Mouse (Mus musculus) CH12.LX (cell line): ENCODE measurements around the gene Zfp385c.

Experiments used
- CHD2 ChIP-seq: IDR thresholded peaks from 2 replicates; pipeline ENCODE4 v1.6.1; 2011; ENCODE audit warnings: low read length, improper control_type of control experiment
- CTCF ChIP-seq, 2 experiments: IDR thresholded peaks in 1 of 2; conservative IDR thresholded peaks in 1 of 2; 2 replicates each; pipeline ENCODE4 v1.5.1; 2011 to 2012; ENCODE audit warnings: low read depth in 2 of 2, low read length in 2 of 2, improper control_type of control experiment in 1 of 2, inconsistent platforms in 1 of 2, mild to moderate bottlenecking in 1 of 2, moderate library complexity in 1 of 2
- JUND ChIP-seq: conservative IDR thresholded peaks from 2 replicates; pipeline ENCODE4 v1.6.1; 2011; ENCODE audit warnings: low read depth, low read length, improper control_type of control experiment
- MAZ ChIP-seq: IDR thresholded peaks from 2 replicates; pipeline ENCODE4 v1.6.1; 2012; ENCODE audit warnings: low read depth, mild to moderate bottlenecking, inconsistent platforms, low read length, improper control_type of control experiment, moderate library complexity
- POLR2A ChIP-seq: IDR thresholded peaks from 2 replicates; pipeline ENCODE4 v1.6.1; 2011; ENCODE audit warnings: low read depth, mild to moderate bottlenecking, improper control_type of control experiment, low read length
- SIN3A ChIP-seq: IDR thresholded peaks from 2 replicates; pipeline ENCODE4 v1.6.1; 2012; ENCODE audit warnings: low read length, improper control_type of control experiment, inconsistent platforms
- SMC3 ChIP-seq: IDR thresholded peaks from 2 replicates; pipeline ENCODE4 v1.6.1; 2011; ENCODE audit warnings: low read depth, low read length, improper control_type of control experiment
- USF2 ChIP-seq: conservative IDR thresholded peaks from 2 replicates; pipeline ENCODE4 v1.6.1; 2011; ENCODE audit warnings: low read depth, low read length, improper control_type of control experiment

- TF ChIP-seq MAZ: no peak
- TF ChIP-seq CTCF (conservative IDR thresholded peaks at IDR 0.05 in 1 of 2, IDR thresholded peaks at IDR 0.05 in 1 of 2; ENCODE audit: low read depth in 2 of 2, low read length in 2 of 2): no peak
- no peak for TF ChIP-seq USF2
- no peak for TF ChIP-seq POLR2A
- TF ChIP-seq SMC3: no peak
- TF ChIP-seq JUND: no peak
- TF ChIP-seq CHD2: no peak
- TF ChIP-seq SIN3A: no peak
These were observed 88.4 kb downstream of the Zfp385c start for GRCm38 (mm10) chr11:100603813-100604212.
